Mouse (Mus musculus): Measurements from ENCODE around the gene Mfsd14a. TPM values are rescaled to one million over a fixed set of nuclear protein-coding genes. Genes with fewer than 3 reads are reported as not detected.
"Not testable (repeated sequence)": the region's sequence is repeated elsewhere in the genome, so short reads cannot be mapped to it uniquely, and the experiment has no call there.

Mfsd14a gene
- polyA plus RNA-seq, 1 experiment from 2014 or later, result 47.8 TPM

DNA sequence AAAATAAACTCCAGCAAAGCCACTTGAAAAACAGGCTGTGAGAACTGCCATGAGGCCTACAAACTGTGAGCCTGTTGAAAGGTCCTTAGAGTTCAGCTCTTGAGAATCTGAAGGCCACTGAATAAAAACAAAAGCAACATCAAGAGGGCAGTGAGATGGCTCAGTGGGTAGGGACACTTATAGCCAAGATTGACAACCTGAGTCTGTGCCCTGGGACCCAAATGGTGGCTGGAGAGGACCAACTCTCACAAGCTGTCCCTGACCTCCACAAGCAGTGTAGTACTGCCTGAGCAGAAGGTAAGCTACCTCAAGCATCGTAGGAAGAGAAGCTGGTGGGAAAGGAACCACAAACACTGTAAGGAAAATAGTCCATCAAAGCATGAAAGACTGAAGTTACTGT lies 18.7 kb upstream of the Mfsd14a start, which contains the start of gene Gm43191:
Gm43191 (minus strand) TSS at position 101 of the 400 bp plus-strand sequence.
- WGBS, result 88% methylated on average over 1 of the region's 1 CpGs
- no peak for ATAC-seq (replicated peaks; ENCODE audit: insufficient number of reproducible peaks, insufficient read depth, low FRiP score, low read depth)
- Histone ChIP-seq H3K27ac (no peak within 1 kb of the TSS), H3K4me1 (replicated peaks) (no peaks in the 10 kb centered on the region), H3K4me3 (no peak within 1 kb of the TSS), H3K4me2 (no peak within 1 kb of the TSS), H3K27me3 (no peaks in the 10 kb centered on the region), H3K9me3 (replicated peaks) (no peaks in the 10 kb centered on the region), H3K9ac (no peak within 1 kb of the TSS), H3K36me3 (peaks cover 14% of the 10 kb centered on the region; the same call in 1 of the 2 replicates)

DNA sequence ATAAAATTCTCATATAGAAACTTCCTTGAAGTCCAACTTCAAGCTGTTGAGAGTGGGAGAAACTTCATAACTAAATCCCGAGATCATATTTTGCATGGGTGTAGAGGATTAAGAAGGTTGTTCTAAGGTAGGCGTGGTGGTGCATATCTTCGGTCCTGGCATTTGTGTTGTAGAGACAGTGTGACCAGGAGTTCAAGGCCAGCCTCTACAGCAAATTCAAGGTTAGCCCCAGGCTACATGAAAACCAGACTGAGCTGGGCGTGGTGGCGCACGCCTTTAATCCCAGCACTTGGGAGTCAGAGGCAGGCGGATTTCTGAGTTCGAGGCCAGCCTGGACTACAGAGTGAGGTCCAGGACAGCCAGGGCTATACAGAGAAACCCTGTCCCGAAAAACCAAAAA lies 1.8 kb upstream of the Mfsd14a start:
- 93% methylated on average over 9 of the region's 9 CpGs for WGBS
- H3K4me1 ChIP-seq (replicated peaks), result peaks cover 22% of the 10 kb centered on the region
- ATAC-seq (replicated peaks; ENCODE audit: insufficient number of reproducible peaks, insufficient read depth, low FRiP score, low read depth); H3K4me2 ChIP-seq; H3K9ac ChIP-seq; H3K36me3 ChIP-seq; H3K4me3 ChIP-seq; H3K27me3 ChIP-seq; H3K9me3 ChIP-seq (replicated peaks); H3K27ac ChIP-seq: not testable (repeated sequence)

DNA sequence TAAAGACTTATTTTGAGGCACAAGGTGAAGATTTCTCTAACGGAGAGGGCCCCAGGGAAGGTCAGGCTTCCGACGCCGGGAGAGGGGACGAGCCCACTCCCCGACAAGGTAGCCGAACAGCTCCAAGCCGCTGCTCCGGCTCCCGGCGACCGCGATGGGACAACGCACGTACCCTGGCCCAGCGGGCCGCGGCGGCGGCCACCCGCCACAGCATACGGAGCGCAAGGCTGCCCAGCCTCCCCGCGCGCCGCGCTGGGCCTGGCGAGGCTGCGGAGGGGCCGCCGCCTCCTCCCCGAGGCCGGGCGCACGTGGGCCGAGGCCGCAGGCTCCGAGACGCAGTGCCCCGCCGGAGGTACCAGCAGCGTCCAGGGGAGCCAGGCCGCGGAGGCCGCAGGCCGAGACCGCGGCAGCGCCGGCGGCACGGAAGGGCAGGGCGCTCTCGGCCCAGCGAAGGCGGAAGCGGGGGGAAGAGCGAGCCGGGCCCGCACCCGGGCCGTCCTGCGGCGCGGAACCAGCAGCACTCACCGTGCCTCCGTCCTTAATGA lies 535 bp downstream of the Mfsd14a start:
- Histone ChIP-seq H3K9me3 (replicated peaks) (no peaks in the 10 kb centered on the region), H3K4me3 (peak overlapping the region; percentile 89), H3K36me3 (no peaks in the 10 kb centered on the region), H3K27ac (peak overlapping the region; percentile 90), H3K4me2 (peak overlapping the region; percentile 69), H3K4me1 (replicated peaks) (peaks cover 24% of the 10 kb centered on the region), H3K9ac (peak overlapping the region; percentile 95), H3K27me3 (no peaks in the 10 kb centered on the region)
- under 1% methylated on average over 53 of the region's 68 CpGs for WGBS
- peak; percentile 82 for ATAC-seq (replicated peaks; ENCODE audit: insufficient number of reproducible peaks, insufficient read depth, low FRiP score, low read depth)

DNA sequence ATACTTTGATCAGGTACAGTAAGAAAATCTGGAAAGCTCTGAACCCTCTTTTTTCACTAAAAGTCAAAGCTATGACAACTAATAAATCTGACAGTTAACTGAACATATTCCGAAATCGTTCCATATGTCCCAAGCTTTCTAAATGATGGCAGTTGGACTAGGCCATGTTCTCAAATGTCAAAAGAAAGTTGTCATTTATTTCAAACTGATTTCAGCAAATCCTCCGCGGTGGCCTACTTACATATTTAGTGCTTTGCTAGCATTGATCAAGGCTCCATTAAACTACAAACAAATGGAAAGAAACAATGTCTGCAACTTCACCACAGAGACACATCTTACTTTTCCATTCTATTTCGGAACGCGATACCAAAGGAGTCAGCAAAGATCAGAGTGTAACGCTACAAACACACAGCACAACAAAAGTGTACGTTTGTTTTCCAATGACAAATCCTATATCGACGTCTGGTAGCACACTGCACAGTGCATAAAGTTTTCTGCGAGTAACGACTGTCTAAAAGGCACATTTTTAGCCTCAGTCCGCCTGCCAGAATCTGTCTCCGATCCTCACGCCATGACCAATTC lies 1.1 kb downstream of the Mfsd14a start:
- H3K4me3 ChIP-seq, result peak overlapping the region; percentile 89
- peaks cover 28% of the 10 kb centered on the region for H3K4me1 ChIP-seq (replicated peaks)
- no peak for ATAC-seq (replicated peaks; ENCODE audit: insufficient number of reproducible peaks, insufficient read depth, low FRiP score, low read depth)
- peak overlapping the region; percentile 69 for H3K4me2 ChIP-seq
- WGBS, result 5% methylated on average over 16 of the region's 16 CpGs
- H3K27ac ChIP-seq, result peak overlapping the region; percentile 90
- peak overlapping the region; percentile 95 for H3K9ac ChIP-seq
- H3K27me3 ChIP-seq, result no peaks in the 10 kb centered on the region
- H3K36me3 ChIP-seq, result no peaks in the 10 kb centered on the region
- H3K9me3 ChIP-seq (replicated peaks), result no peaks in the 10 kb centered on the region

DNA sequence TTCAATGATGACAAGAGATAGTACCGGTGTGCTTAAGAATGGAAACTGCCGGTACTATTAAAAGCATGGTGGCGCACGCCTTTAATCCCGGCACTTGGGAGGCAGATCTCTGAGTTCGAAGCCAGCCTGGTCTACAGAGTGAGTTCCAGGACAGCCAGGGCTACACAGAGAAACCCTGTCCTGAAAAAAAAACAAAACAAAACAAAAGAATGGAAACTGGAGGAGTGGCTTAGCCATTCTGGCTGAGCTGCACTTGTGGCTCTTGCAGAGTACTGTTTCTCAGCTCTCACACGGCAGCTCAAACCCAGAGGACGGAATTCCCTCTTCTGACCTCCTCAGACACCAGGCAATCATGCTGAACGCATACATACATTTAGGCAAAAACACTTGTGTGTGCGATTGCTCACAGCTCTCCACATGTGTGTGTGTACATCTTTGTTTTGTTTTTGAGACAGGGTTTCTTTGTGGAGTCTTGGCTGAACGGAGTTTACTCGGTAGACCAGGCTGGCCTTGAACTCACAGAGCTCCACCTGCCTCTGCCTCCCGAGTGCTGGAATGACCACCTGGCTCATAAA lies 2.5 kb downstream of the Mfsd14a start:
- peak overlapping the region; percentile 69; the same call in 1 of the 2 replicates for H3K4me2 ChIP-seq
- H3K4me3 ChIP-seq, result no peak overlapping the region
- no peak overlapping the region for H3K27ac ChIP-seq
- no peak overlapping the region for H3K9ac ChIP-seq
- no peak for ATAC-seq (replicated peaks; ENCODE audit: insufficient number of reproducible peaks, insufficient read depth, low FRiP score, low read depth)
- no peaks in the 10 kb centered on the region for H3K27me3 ChIP-seq
- H3K36me3 ChIP-seq, result no peaks in the 10 kb centered on the region
- H3K4me1 ChIP-seq (replicated peaks), result peaks cover 32% of the 10 kb centered on the region
- H3K9me3 ChIP-seq (replicated peaks), result no peaks in the 10 kb centered on the region
- 67% methylated on average over 13 of the region's 13 CpGs for WGBS

DNA sequence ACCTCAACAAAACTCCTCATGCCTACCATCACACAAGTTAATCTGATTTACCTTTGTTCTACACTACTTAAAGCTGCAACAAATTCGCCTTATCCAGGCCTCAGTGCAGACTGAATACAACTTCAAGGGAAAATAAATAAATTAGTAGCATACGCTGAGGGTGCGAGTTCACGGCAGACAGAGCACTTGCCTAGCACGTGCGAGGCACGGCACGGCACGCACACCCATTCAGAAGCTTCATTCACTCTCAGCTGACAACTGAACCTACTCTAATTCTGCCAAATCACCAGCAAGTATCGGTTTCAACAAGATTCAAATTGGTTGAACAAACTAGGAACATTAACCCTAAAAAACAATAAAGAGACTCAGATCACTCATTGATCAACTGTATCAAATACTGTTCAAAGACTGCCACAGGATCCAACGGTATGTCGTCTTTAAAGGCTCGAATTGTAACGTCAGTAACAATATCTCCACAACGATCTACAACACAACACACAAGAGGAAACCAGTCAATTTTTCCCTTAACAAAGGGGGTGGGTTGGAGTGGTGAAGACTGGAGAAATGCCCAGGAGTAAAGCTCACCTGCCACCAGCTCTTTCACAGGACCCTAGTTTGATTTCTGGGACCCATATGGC lies 3.4 kb downstream of the Mfsd14a start:
- Histone ChIP-seq H3K27ac (no peak overlapping the region), H3K9me3 (replicated peaks) (no peaks in the 10 kb centered on the region), H3K36me3 (no peaks in the 10 kb centered on the region), H3K4me3 (no peak overlapping the region), H3K27me3 (no peaks in the 10 kb centered on the region), H3K4me1 (replicated peaks) (peaks cover 33% of the 10 kb centered on the region), H3K9ac (no peak overlapping the region), H3K4me2 (no peak overlapping the region)
- WGBS, result 84% methylated on average over 15 of the region's 15 CpGs
- no peak for ATAC-seq (replicated peaks; ENCODE audit: insufficient number of reproducible peaks, insufficient read depth, low FRiP score, low read depth)

DNA sequence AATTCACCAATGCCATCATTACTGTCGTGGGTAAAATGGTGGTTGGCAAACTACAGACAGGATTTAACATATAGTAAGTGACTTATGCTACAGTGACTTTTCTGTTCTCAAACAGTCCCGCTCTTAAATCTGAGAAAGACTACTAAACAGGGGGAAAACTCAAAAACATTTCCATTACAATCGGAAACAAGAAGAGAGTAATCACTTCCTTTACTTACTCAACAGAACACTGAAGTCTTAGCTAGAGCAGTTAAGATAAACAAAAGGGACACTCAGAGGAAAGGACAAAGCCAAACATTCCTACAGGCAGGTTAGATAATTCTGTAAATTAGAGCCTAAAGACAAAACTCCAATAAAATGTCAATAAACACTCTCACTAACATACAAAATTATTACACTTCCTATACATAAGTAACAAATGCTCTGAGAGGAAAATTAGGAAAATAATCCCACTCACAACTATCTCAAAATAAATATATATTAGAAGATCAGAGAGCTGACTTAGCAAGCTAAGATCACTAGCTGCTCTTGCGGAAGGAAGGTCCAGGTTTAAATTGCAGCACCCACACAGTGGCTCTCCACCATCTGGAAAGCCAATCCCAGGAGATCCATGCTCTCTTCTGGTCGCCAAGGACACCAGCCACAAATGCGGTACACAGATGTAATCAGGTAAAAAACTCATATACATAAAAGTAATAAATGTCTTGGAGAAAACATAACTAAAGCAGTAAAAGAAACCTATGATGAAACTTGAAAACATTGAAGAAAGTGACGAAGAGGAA lies 6.1 kb downstream of the Mfsd14a start:
- no peaks in the 10 kb centered on the region for H3K9me3 ChIP-seq (replicated peaks)
- peaks cover 43% of the 10 kb centered on the region for H3K4me1 ChIP-seq (replicated peaks)
- no peak overlapping the region for H3K4me3 ChIP-seq
- no peak overlapping the region for H3K9ac ChIP-seq
- H3K27me3 ChIP-seq, result no peaks in the 10 kb centered on the region
- no peak for ATAC-seq (replicated peaks; ENCODE audit: insufficient number of reproducible peaks, insufficient read depth, low FRiP score, low read depth)
- 77% methylated on average over 7 of the region's 7 CpGs for WGBS
- no peaks in the 10 kb centered on the region for H3K36me3 ChIP-seq
- H3K4me2 ChIP-seq, result no peak overlapping the region
- H3K27ac ChIP-seq, result no peak overlapping the region

DNA sequence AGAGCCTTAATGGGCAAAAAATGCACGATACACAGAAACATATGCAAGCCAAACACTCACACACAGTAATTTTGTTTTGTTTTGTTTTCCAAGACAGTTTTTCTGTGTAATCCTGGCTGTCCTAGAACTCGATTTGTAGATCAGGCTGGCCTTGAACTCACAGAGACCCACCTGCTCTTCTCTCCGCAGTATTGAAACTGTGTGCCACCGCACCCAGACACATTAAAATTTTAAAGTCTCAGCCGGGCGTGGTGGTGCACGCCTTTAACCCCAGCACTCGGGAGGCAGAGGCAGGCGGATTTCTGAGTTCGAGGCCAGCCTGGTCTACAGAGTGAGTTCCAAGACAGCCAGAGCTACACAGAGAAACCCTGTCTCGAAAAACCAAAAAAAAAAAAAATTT lies 8.4 kb downstream of the Mfsd14a start:
- not testable (repeated sequence) for H3K4me2 ChIP-seq; H3K27me3 ChIP-seq; H3K36me3 ChIP-seq; H3K4me3 ChIP-seq; H3K27ac ChIP-seq; ATAC-seq (replicated peaks; ENCODE audit: insufficient number of reproducible peaks, insufficient read depth, low FRiP score, low read depth); H3K9ac ChIP-seq; H3K9me3 ChIP-seq (replicated peaks)
- WGBS, result 91% methylated on average over 11 of the region's 11 CpGs
- peaks cover 29% of the 10 kb centered on the region for H3K4me1 ChIP-seq (replicated peaks)

DNA sequence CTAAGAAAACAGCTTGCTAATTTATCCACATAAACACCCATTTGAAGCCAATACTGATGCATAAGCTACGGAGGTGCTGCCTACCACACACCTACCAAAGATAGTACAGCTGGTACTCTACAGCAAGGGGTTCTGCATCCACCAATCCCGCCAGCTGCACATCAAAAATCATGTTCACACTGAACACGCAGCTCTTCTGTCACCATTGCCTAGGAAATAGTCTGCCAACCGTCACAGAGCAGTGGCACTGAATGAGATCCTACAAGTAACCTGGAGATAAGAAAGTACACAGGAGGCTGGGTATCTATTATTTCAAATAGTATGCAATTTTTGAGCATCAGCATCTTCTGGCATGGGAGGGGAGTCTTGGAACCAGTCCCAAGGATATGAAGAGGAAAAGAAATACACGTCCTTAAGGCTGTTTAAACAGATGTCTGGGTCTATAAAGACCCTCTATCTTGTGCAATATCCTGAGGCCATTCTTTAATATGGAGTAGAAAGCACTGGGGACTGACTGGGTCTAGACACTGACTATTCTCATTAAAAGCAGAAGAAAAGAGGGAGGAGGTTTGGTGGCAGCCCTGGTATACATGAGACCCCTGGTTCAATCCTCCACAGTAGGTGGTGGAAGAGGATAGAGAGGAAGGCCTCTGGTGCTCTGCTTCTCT lies 9.1 kb downstream of the Mfsd14a start:
- no peak overlapping the region for H3K9ac ChIP-seq
- no peak for ATAC-seq (replicated peaks; ENCODE audit: insufficient number of reproducible peaks, insufficient read depth, low FRiP score, low read depth)
- peaks cover 5% of the 10 kb centered on the region; the same call in 1 of the 2 replicates for H3K36me3 ChIP-seq
- H3K9me3 ChIP-seq (replicated peaks), result no peaks in the 10 kb centered on the region
- peaks cover 27% of the 10 kb centered on the region for H3K4me1 ChIP-seq (replicated peaks)
- H3K4me3 ChIP-seq, result no peak overlapping the region
- no peak overlapping the region for H3K27ac ChIP-seq
- no peak overlapping the region for H3K4me2 ChIP-seq
- 41% methylated on average over 5 of the region's 5 CpGs for WGBS
- H3K27me3 ChIP-seq, result no peaks in the 10 kb centered on the region

DNA sequence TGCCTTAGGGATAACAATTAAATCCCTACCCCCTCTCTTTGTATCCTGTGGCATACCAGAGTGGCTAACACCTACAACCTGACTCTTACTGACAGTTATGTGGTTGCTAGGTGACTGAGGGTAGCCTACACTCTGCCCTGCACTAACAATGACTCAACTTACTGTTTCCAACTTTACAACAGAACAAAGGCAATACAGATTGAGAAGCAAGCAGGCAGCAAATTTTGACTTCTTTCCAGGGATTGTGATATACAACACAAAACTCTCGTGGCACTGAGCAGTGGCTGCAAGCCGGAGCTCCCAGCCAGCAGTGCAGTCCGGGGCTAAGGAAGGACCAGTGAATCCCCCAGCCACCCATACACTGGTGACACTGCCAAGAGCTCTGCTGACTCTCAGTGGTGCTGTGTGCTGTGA lies 10.4 kb downstream of the Mfsd14a start:
- Histone ChIP-seq H3K36me3 (peaks cover 10% of the 10 kb centered on the region), H3K27ac (no peak overlapping the region), H3K4me1 (replicated peaks) (peaks cover 27% of the 10 kb centered on the region), H3K9ac (no peak overlapping the region), H3K9me3 (replicated peaks) (no peaks in the 10 kb centered on the region), H3K27me3 (no peaks in the 10 kb centered on the region), H3K4me2 (no peak overlapping the region), H3K4me3 (no peak overlapping the region)
- 42% methylated on average over 3 of the region's 3 CpGs for WGBS
- no peak for ATAC-seq (replicated peaks; ENCODE audit: insufficient number of reproducible peaks, insufficient read depth, low FRiP score, low read depth)

DNA sequence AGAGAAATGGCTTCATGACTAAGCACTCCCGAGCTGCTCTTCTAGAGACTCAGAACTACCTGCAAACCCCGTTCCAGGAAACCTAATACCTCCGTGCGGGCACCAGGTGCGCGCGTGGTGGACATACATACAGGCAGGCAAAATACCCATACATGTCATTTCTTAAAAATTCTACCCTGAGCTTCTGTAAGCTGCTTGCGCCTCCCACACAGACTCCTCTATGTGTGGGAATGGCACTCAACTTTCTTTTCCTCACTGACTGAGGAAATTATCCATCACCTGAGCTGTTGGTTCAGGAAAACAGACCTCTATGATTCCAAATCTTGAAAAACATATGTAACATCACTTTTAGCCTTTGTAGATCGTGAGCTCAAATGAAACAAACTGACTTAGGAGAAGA lies 11.8 kb downstream of the Mfsd14a start:
- H3K4me1 ChIP-seq (replicated peaks), result peaks cover 19% of the 10 kb centered on the region
- H3K27ac ChIP-seq, result no peak overlapping the region
- peaks cover 22% of the 10 kb centered on the region for H3K36me3 ChIP-seq
- no peak overlapping the region for H3K4me3 ChIP-seq
- no peaks in the 10 kb centered on the region for H3K27me3 ChIP-seq
- 93% methylated on average over 9 of the region's 9 CpGs for WGBS
- H3K9me3 ChIP-seq (replicated peaks), result no peaks in the 10 kb centered on the region
- no peak for ATAC-seq (replicated peaks; ENCODE audit: insufficient number of reproducible peaks, insufficient read depth, low FRiP score, low read depth)
- H3K9ac ChIP-seq, result no peak overlapping the region
- no peak overlapping the region for H3K4me2 ChIP-seq

Data from heart, embryonic 15.5 days (tissue).